ENCODE assay signal across 23 mouse cellular contexts in genomic region chr2:166408009-166408408, GRCm38 (mm10).
DNase-seq lines count a peak whose midpoint lies in the region; ATAC-seq lines count a peak whose summit lies in the region.
"Had no signal": no experiment of that assay in that cellular context is flagged by ENCODE, and none has a peak within 500 bp of the region (broad histone marks: within the 10 kb centered on the region; RNA-seq: fewer than 3 reads in every experiment).

No protein-coding gene starts in this region.

- no peak overlapping the region for H3K27ac ChIP-seq in midbrain, embryonic 12.5 days (replicated peaks)
- H3K27ac ChIP-seq in midbrain, embryonic 16.5 days (ENCODE audit: low read length) = no peak overlapping the region
- no peak overlapping the region for H3K27ac ChIP-seq in forebrain, embryonic 16.5 days (ENCODE audit: low read length)
- H3K27ac ChIP-seq: embryonic facial prominence, embryonic 13.5 days; forebrain, embryonic 13.5 days; heart, embryonic 15.5 days; hindbrain, embryonic 13.5 days; hindbrain, postnatal 0 days had no signal

- H3K36me3 ChIP-seq in midbrain, embryonic 12.5 days = no peaks in the 10 kb centered on the region
- H3K36me3 ChIP-seq in midbrain, embryonic 16.5 days (ENCODE audit: control insufficient read depth, insufficient read depth, low read length) = no peaks in the 10 kb centered on the region
- no peaks in the 10 kb centered on the region for H3K36me3 ChIP-seq in forebrain, embryonic 16.5 days (ENCODE audit: control insufficient read depth, insufficient read depth)
- H3K36me3 ChIP-seq: embryonic facial prominence, embryonic 13.5 days; G1E; heart, embryonic 15.5 days; hindbrain, embryonic 13.5 days had no signal

- peak; percentile 42 for DNase-seq in embryo, embryonic 10 days (ENCODE audit: low spot score)
- no peak for DNase-seq in embryo, embryonic 9.5 days (ENCODE audit: extremely low spot score)
- no peak for DNase-seq in yolk sac, embryonic 10.5 days (ENCODE audit: low spot score)
- DNase-seq in heart, adult 18-20 months = no peak
- DNase-seq: adrenal gland, postnatal 25 days; B cell, adult 2 months; cerebellum, adult 2 months; cerebellum, postnatal 10 days; gastrocnemius, postnatal 36 days; heart, adult 11 months; heart, postnatal 14 days had no signal

- no peak overlapping the region for H3K4me3 ChIP-seq in midbrain, embryonic 12.5 days
- H3K4me3 ChIP-seq in midbrain, embryonic 16.5 days (ENCODE audit: low read depth, low read length) = no peak overlapping the region
- H3K4me3 ChIP-seq in forebrain, embryonic 16.5 days (replicated peaks; ENCODE audit: low read length) = no peak overlapping the region
- H3K4me3 ChIP-seq: embryonic facial prominence, embryonic 13.5 days; forebrain, embryonic 13.5 days; heart, embryonic 15.5 days; hindbrain, embryonic 13.5 days had no signal

- no peak overlapping the region for H3K9ac ChIP-seq in midbrain, embryonic 12.5 days (replicated peaks)
- no peak overlapping the region for H3K9ac ChIP-seq in midbrain, embryonic 16.5 days (ENCODE audit: low read depth, low read length)
- H3K9ac ChIP-seq in forebrain, embryonic 16.5 days (replicated peaks; ENCODE audit: low read depth, low read length) = no peak overlapping the region
- H3K9ac ChIP-seq: embryonic facial prominence, embryonic 13.5 days; forebrain, embryonic 13.5 days; heart, embryonic 15.5 days; hindbrain, embryonic 13.5 days had no signal

- 42% methylated on average over 16 of the region's 16 CpGs for WGBS in midbrain, embryonic 12.5 days
- WGBS in midbrain, embryonic 16.5 days = 22% methylated on average over 16 of the region's 16 CpGs
- WGBS in forebrain, embryonic 16.5 days = 54% methylated on average over 16 of the region's 16 CpGs

- peaks cover 32% of the 10 kb centered on the region for H3K4me1 ChIP-seq in midbrain, embryonic 12.5 days
- peaks cover 23% of the 10 kb centered on the region for H3K4me1 ChIP-seq in midbrain, embryonic 16.5 days (ENCODE audit: control insufficient read depth, insufficient read depth, low read length)
- H3K4me1 ChIP-seq in forebrain, embryonic 16.5 days (replicated peaks; ENCODE audit: control insufficient read depth, insufficient read depth, low read length) = peaks cover 26% of the 10 kb centered on the region

- H3K4me2 ChIP-seq in midbrain, embryonic 12.5 days (replicated peaks) = no peak overlapping the region
- H3K4me2 ChIP-seq in midbrain, embryonic 16.5 days (ENCODE audit: low read length) = no peak overlapping the region
- H3K4me2 ChIP-seq in forebrain, embryonic 16.5 days (ENCODE audit: low read length) = no peak overlapping the region
- H3K4me2 ChIP-seq: embryonic facial prominence, embryonic 13.5 days; forebrain, embryonic 13.5 days; heart, embryonic 11.5 days; heart, embryonic 15.5 days; hindbrain, embryonic 13.5 days had no signal

- peaks cover 54% of the 10 kb centered on the region for H3K27me3 ChIP-seq in midbrain, embryonic 12.5 days
- no peaks in the 10 kb centered on the region for H3K27me3 ChIP-seq in midbrain, embryonic 16.5 days (ENCODE audit: control insufficient read depth, insufficient read depth, low read depth, low read length)
- no peaks in the 10 kb centered on the region for H3K27me3 ChIP-seq in forebrain, embryonic 16.5 days (replicated peaks; ENCODE audit: control insufficient read depth, insufficient read depth, low read length)
- H3K27me3 ChIP-seq: embryonic facial prominence, embryonic 13.5 days; forebrain, embryonic 13.5 days; heart, embryonic 15.5 days had no signal

- peak; percentile 57; the same call in 1 of the 2 replicates for ATAC-seq in midbrain, embryonic 12.5 days (ENCODE audit: low FRiP score, low read depth)
- peak; percentile 33; the same call in 1 of the 2 replicates for ATAC-seq in midbrain, embryonic 16.5 days
- ATAC-seq in forebrain, embryonic 16.5 days = no peak
- ATAC-seq: activated CD4-positive, CD25-positive, alpha-beta regulatory T cell, adult 4 months; CD4-positive, CD25-positive, alpha-beta regulatory T cell, adult 4 months; forebrain, embryonic 13.5 days; hindbrain, postnatal 0 days had no signal

- 0 out of 2 replicates have a peak, but pooled peaks cover 5% of the 10 kb centered on the region for H3K9me3 ChIP-seq in midbrain, embryonic 12.5 days
- no peaks in the 10 kb centered on the region for H3K9me3 ChIP-seq in midbrain, embryonic 16.5 days (replicated peaks; ENCODE audit: control insufficient read depth, low read length, poor library complexity, severe bottlenecking)
- no peaks in the 10 kb centered on the region for H3K9me3 ChIP-seq in forebrain, embryonic 16.5 days (ENCODE audit: control insufficient read depth, low read length)
- H3K9me3 ChIP-seq: heart, embryonic 15.5 days; hindbrain, embryonic 13.5 days had no signal
